Mouse (Mus musculus) 3T3-L1 (cell line): ENCODE measurements at regions not wholly inside any gene's neighbourhood (a gene's known extent, or its start where the extent isn't known, plus 50 kb on each side); places are given as distances from the start of the nearest gene placed in this dataset.

ENCODE experiments used
- DNase-seq: peaks from one replicate; pipeline ENCODE4 v3.0.0-alpha.2; 2015; ENCODE audit warnings: low read depth, low spot score

GRCm38 (mm10) chr2:95830608-95831007 lies 487.4 kb upstream of the Lrrc4c start:
- DNase-seq: no peak

- DNase-seq: no peak
Observed at GRCm38 (mm10) chr2:95833505-95833904, 484.5 kb upstream of the Lrrc4c start.

GRCm38 (mm10) chr2:95839530-95839929 lies 478.4 kb upstream of the Lrrc4c start:
- DNase-seq: peak; percentile 79
